Mouse (Mus musculus) liver, embryonic 15.5 days (tissue): ENCODE data around the gene Sesn3. TPM values are rescaled to one million over a fixed set of nuclear protein-coding genes. Genes with fewer than 3 reads are reported as not detected.
A peak's percentile ranks its signal among the peaks of the same experiment; 100 is the strongest.
"Not testable (repeated sequence)": the region's sequence is repeated elsewhere in the genome, so short reads cannot be mapped to it uniquely, and the experiment has no call there.

Source experiments
- ATAC-seq: fragments of 200-750 bp; cut with Nextera tagmentation; 2 replicates; pipeline ENCODE4 v1.8.0; 2017; ENCODE audit warnings: moderate number of reproducible peaks, mild to moderate bottlenecking, moderate library complexity; ENCODE audit not compliant: insufficient read depth
- H3K27ac ChIP-seq: fragments of 300-500 bp; sonication (generic); replicated peaks from 2 replicates; pipeline ENCODE4 v1.5.1; 2015; ENCODE audit warnings: mild to moderate bottlenecking, inconsistent platforms
- H3K27me3 ChIP-seq: fragments of 300-500 bp; sonication (generic); 2 replicates; pipeline ENCODE4 v1.6.1; 2015; ENCODE audit warnings: mild to moderate bottlenecking, inconsistent platforms
- H3K36me3 ChIP-seq: fragments of 300-500 bp; sonication (generic); replicated peaks from 2 replicates; pipeline ENCODE4 v1.6.1; 2015; ENCODE audit warnings: moderate library complexity, mild to moderate bottlenecking, inconsistent platforms
- H3K4me1 ChIP-seq: fragments of 300-500 bp; sonication (generic); replicated peaks from 2 replicates; pipeline ENCODE4 v1.6.1; 2015; ENCODE audit warnings: inconsistent platforms
- H3K4me2 ChIP-seq: fragments of 300-500 bp; sonication (generic); 2 replicates; pipeline ENCODE4 v1.6.1; 2015; ENCODE audit warnings: moderate library complexity, mild to moderate bottlenecking, inconsistent platforms
- H3K4me3 ChIP-seq: fragments of 300-500 bp; sonication (generic); replicated peaks from 2 replicates; pipeline ENCODE4 v1.5.1; 2015; ENCODE audit warnings: mild to moderate bottlenecking, inconsistent platforms
- H3K9ac ChIP-seq: fragments of 300-500 bp; sonication (generic); 2 replicates; pipeline ENCODE4 v1.6.1; 2015; ENCODE audit warnings: moderate library complexity, mild to moderate bottlenecking, inconsistent platforms
- H3K9me3 ChIP-seq: fragments of 300-500 bp; sonication (generic); replicated peaks from 2 replicates; pipeline ENCODE4 v1.6.1; 2016; ENCODE audit warnings: inconsistent platforms
- WGBS: fragments of 180-500 bp; shearing (Covaris S2); methylation state at CpG from one replicate; pipeline ENCODE4 v1.1.7; 2015; ENCODE audit warnings: mixed read lengths; ENCODE audit not compliant: insufficient replicate concordance; 5-methylcytosine and 5-hydroxymethylcytosine counted together
- polyA plus RNA-seq: library from polyadenylated mRNA; unstranded; fragments of >200 nt; fragmentation: Nextera tagmentation; extraction: Ambion mirVana; gene quantifications from 2 replicates; pipeline ENCODE4 v1.2.1, GENCODE M21; 2015

The Sesn3 gene
- polyA plus RNA-seq: 0.99 and 1.5 TPM in 2 replicates

- no peaks in the 10 kb centered on the region for H3K9me3 ChIP-seq
- H3K4me3 ChIP-seq: peak within 1 kb of the TSS; percentile 65
- peak; percentile 18; the same call in 1 of the 2 replicates for ATAC-seq
- 2% methylated on average over 25 of the region's 25 CpGs for WGBS
- no peaks in the 10 kb centered on the region for H3K36me3 ChIP-seq
- peak within 1 kb of the TSS; percentile 87 for H3K4me2 ChIP-seq
- peak within 1 kb of the TSS; percentile 63 for H3K27ac ChIP-seq
- peaks cover 26% of the 10 kb centered on the region for H3K4me1 ChIP-seq
- H3K27me3 ChIP-seq: peaks cover 31% of the 10 kb centered on the region
- peak within 1 kb of the TSS; percentile 32; the same call in 1 of the 2 replicates for H3K9ac ChIP-seq
Observed at GRCm38 (mm10) chr9:14274986-14275720, at the start of gene Sesn3. Gene Sesn3, plus strand, starts transcription at chr9:14275067.

GRCm38 (mm10) chr9:14227086-14227485 lies 47.8 kb upstream of the Sesn3 start:
- not testable (repeated sequence) for H3K9ac ChIP-seq, ATAC-seq, H3K9me3 ChIP-seq, H3K27me3 ChIP-seq, H3K4me1 ChIP-seq, H3K36me3 ChIP-seq, H3K4me3 ChIP-seq, H3K27ac ChIP-seq, H3K4me2 ChIP-seq
- 42% methylated on average over 2 of the region's 2 CpGs for WGBS

- H3K36me3 ChIP-seq: no peaks in the 10 kb centered on the region
- no peaks in the 10 kb centered on the region for H3K9me3 ChIP-seq
- no peak overlapping the region for H3K4me3 ChIP-seq
- 0 out of 2 replicates have a peak overlapping the region, but pooled peaks have one; percentile 19 for H3K27ac ChIP-seq
- H3K9ac ChIP-seq: no peak overlapping the region
- no peak overlapping the region for H3K4me2 ChIP-seq
- no peaks in the 10 kb centered on the region for H3K27me3 ChIP-seq
- WGBS: 37% methylated on average over 7 of the region's 7 CpGs
- ATAC-seq: peak; percentile 70
- H3K4me1 ChIP-seq: 0 out of 2 replicates have a peak, but pooled peaks cover 6% of the 10 kb centered on the region
Observed at GRCm38 (mm10) chr9:14233702-14234373, 41.0 kb upstream of the Sesn3 start.

GRCm38 (mm10) chr9:14235286-14235685 lies 39.6 kb upstream of the Sesn3 start:
- WGBS: 33% methylated on average over 2 of the region's 2 CpGs
- H3K9me3 ChIP-seq: no peaks in the 10 kb centered on the region
- no peak overlapping the region for H3K4me2 ChIP-seq
- no peak overlapping the region for H3K4me3 ChIP-seq
- no peak for ATAC-seq
- H3K27ac ChIP-seq: no peak overlapping the region
- 0 out of 2 replicates have a peak, but pooled peaks cover 6% of the 10 kb centered on the region for H3K4me1 ChIP-seq
- no peaks in the 10 kb centered on the region for H3K36me3 ChIP-seq
- no peaks in the 10 kb centered on the region for H3K27me3 ChIP-seq
- H3K9ac ChIP-seq: no peak overlapping the region

- H3K9ac ChIP-seq, H3K4me1 ChIP-seq, H3K27me3 ChIP-seq, H3K27ac ChIP-seq, H3K9me3 ChIP-seq, H3K36me3 ChIP-seq, H3K4me2 ChIP-seq, ATAC-seq, H3K4me3 ChIP-seq: not testable (repeated sequence)
- WGBS: 41% methylated on average over 1 of the region's 1 CpGs
Observed at GRCm38 (mm10) chr9:14241003-14241402, 33.9 kb upstream of the Sesn3 start.

- Histone ChIP-seq H3K27ac (no peak overlapping the region), H3K9ac (no peak overlapping the region), H3K4me3 (no peak overlapping the region), H3K4me2 (no peak overlapping the region), H3K9me3 (no peaks in the 10 kb centered on the region), H3K27me3 (no peaks in the 10 kb centered on the region), H3K36me3 (no peaks in the 10 kb centered on the region), H3K4me1 (0 out of 2 replicates have a peak, but pooled peaks cover 4% of the 10 kb centered on the region)
- ATAC-seq: no peak
- 43% methylated on average over 2 of the region's 2 CpGs for WGBS
Observed at GRCm38 (mm10) chr9:14242308-14242707, 32.6 kb upstream of the Sesn3 start.

- Histone ChIP-seq H3K9ac (no peak overlapping the region), H3K36me3 (no peaks in the 10 kb centered on the region), H3K4me2 (no peak overlapping the region), H3K27me3 (no peaks in the 10 kb centered on the region), H3K9me3 (no peaks in the 10 kb centered on the region), H3K4me3 (no peak overlapping the region), H3K27ac (no peak overlapping the region), H3K4me1 (0 out of 2 replicates have a peak, but pooled peaks cover 4% of the 10 kb centered on the region)
- 20% methylated on average over 9 of the region's 9 CpGs for WGBS
- ATAC-seq: no peak
Observed at GRCm38 (mm10) chr9:14244528-14244927, 30.3 kb upstream of the Sesn3 start.

GRCm38 (mm10) chr9:14245013-14245586 lies 29.8 kb upstream of the Sesn3 start:
- H3K4me3 ChIP-seq: no peak overlapping the region
- 0 out of 2 replicates have a peak, but pooled peaks cover 4% of the 10 kb centered on the region for H3K4me1 ChIP-seq
- 45% methylated on average over 7 of the region's 7 CpGs for WGBS
- no peaks in the 10 kb centered on the region for H3K36me3 ChIP-seq
- no peaks in the 10 kb centered on the region for H3K9me3 ChIP-seq
- no peaks in the 10 kb centered on the region for H3K27me3 ChIP-seq
- no peak overlapping the region for H3K27ac ChIP-seq
- no peak overlapping the region for H3K4me2 ChIP-seq
- ATAC-seq: no peak
- H3K9ac ChIP-seq: no peak overlapping the region

GRCm38 (mm10) chr9:14246016-14246799 lies 28.7 kb upstream of the Sesn3 start:
- no peak overlapping the region for H3K4me2 ChIP-seq
- H3K9ac ChIP-seq: no peak overlapping the region
- H3K36me3 ChIP-seq: no peaks in the 10 kb centered on the region
- H3K27ac ChIP-seq: no peak overlapping the region
- no peaks in the 10 kb centered on the region for H3K9me3 ChIP-seq
- 39% methylated on average over 11 of the region's 11 CpGs for WGBS
- H3K4me3 ChIP-seq: no peak overlapping the region
- ATAC-seq: no peak
- no peaks in the 10 kb centered on the region for H3K27me3 ChIP-seq
- 0 out of 2 replicates have a peak, but pooled peaks cover 4% of the 10 kb centered on the region for H3K4me1 ChIP-seq

- Histone ChIP-seq H3K27me3 (no peaks in the 10 kb centered on the region), H3K4me3 (no peak overlapping the region), H3K9me3 (no peaks in the 10 kb centered on the region), H3K4me1 (0 out of 2 replicates have a peak, but pooled peaks cover 4% of the 10 kb centered on the region), H3K27ac (no peak overlapping the region), H3K36me3 (no peaks in the 10 kb centered on the region), H3K9ac (no peak overlapping the region), H3K4me2 (no peak overlapping the region)
- 55% methylated on average over 12 of the region's 12 CpGs for WGBS
- no peak for ATAC-seq
Observed at GRCm38 (mm10) chr9:14247480-14248208, 27.2 kb upstream of the Sesn3 start.
